Mouse (Mus musculus): ENCODE results near the gene Stx6. TPM values are rescaled to one million over a fixed set of nuclear protein-coding genes. Genes with fewer than 3 reads are reported as not detected.

Gene Stx6
- polyA plus RNA-seq (2017; shearing (Covaris generic)), result 125 TPM

DNA sequence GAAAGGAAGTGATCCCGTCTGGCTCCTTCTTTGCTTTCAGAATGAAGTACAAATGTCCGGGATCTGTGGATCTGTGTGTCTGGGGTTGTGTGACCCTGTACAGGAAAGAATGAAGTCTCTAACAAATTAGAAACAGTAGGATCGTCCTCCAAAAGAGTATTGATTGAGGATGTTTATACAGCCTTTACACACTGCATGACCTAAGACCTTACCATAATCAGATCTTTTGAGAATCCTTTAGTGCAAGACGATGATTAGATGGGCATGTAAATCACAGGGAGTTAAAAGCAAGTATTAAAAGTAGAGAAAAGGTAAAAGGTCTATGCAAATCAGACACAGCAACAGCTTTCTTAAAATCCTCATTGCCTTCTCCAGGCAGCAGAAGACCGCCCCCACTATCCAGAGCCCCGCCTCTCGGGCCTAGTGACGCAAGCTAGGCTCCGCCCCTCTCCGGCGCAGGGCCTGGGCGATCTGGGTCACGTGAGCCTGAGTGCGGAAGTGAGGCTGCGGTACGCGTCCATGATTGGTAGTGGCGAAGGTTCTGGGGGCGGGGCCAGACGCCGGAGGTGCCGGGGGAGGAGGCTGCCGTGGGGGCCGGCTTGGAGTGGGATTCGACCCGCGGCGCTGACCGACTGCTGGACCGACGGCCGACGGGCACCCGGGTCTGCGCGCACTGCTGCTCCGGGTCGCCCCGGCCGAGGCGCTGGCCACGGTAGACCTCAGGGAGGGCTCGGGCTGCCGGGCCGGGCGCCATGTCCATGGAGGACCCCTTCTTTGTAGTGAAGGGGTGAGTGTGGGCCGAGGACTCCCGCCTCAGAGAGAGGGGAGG lies at the start of gene Stx6:
TSS of gene Stx6 (plus strand) at position 575 of the 829 bp plus-strand sequence.

DNA sequence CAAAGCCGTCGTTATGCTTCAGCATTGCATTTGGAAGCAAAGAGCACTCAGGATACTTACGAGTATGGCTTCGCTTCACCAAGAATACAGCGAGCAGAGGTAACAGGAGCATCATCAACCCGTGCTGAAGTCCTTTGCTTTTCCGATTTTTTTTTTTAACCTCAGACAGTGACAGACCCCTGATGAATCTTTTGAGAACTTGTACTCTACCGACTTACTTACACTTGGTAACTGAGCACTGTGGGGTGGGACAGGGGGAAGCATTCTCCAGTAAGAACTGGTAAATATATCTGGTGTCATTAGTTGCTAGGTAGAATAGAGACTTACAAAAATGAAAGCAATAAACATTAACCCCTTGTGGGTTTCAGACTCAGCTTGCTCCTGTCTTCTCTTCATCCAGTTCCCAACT lies 11.9 kb upstream of the Stx6 start, which contains the start of gene Mr1:
TSS of gene Mr1 (minus strand) at position 243 of the 409 bp plus-strand sequence.

GRCm38 (mm10) chr1:155243797-155244770 lies 85.6 kb downstream of the Stx6 start, which contains the start of gene BC034090:
TSS of gene BC034090 (minus strand) at chr1:155244444.

Other genes starting within 250 kb of the Stx6 start
- gene Ier5, start 59.1 kb upstream of the Stx6 start, polyA plus RNA-seq (2017; shearing (Covaris generic)), result 571 TPM
- 8.8 TPM for gene Mr1, start 11.9 kb upstream of the Stx6 start, polyA plus RNA-seq (2017; shearing (Covaris generic))
- gene BC034090, start 85.7 kb downstream of the Stx6 start, polyA plus RNA-seq (2017; shearing (Covaris generic)), result 0.33 TPM

Measured in effector memory CD4-positive, alpha-beta T cell, adult 7 months (primary cell).